Mouse (Mus musculus) thymus, postnatal 25 days (tissue): ENCODE data around the gene B230118H07Rik.

Experiments used
- DNase-seq: peaks from one replicate; pipeline ENCODE4 v3.0.0; 2022

B230118H07Rik gene

GRCm38 (mm10) chr2:101649114-101649671 is at the start of gene B230118H07Rik, which contains the start of gene Rag1:
Gene B230118H07Rik, minus strand, starts transcription at chr2:101649532.
Gene Rag1, minus strand, starts transcription at chr2:101649501.
- peak; percentile 84 for DNase-seq

GRCm38 (mm10) chr2:101695584-101695983 is 46.3 kb upstream of the B230118H07Rik start:
- DNase-seq: no peak

GRCm38 (mm10) chr2:101693577-101694215 is 44.4 kb upstream of the B230118H07Rik start:
- DNase-seq: peak; percentile 22

GRCm38 (mm10) chr2:101693043-101693442 is 43.7 kb upstream of the B230118H07Rik start:
- no peak for DNase-seq

GRCm38 (mm10) chr2:101690252-101690827 is 41.0 kb upstream of the B230118H07Rik start:
- DNase-seq: no peak

- DNase-seq: no peak
Observed at GRCm38 (mm10) chr2:101688011-101688410, 38.7 kb upstream of the B230118H07Rik start.

GRCm38 (mm10) chr2:101684421-101684820 is 35.1 kb upstream of the B230118H07Rik start:
- no peak for DNase-seq

- peak; percentile 28 for DNase-seq
Observed at GRCm38 (mm10) chr2:101679164-101679784, 29.9 kb upstream of the B230118H07Rik start.

- DNase-seq: peak; percentile 89
Observed at GRCm38 (mm10) chr2:101678236-101679021, 29.1 kb upstream of the B230118H07Rik start, which contains the start of gene Traf6. Gene Traf6, plus strand, starts transcription at chr2:101678429.

- no peak for DNase-seq
Observed at GRCm38 (mm10) chr2:101673547-101673946, 24.2 kb upstream of the B230118H07Rik start.

- DNase-seq: no peak
Observed at GRCm38 (mm10) chr2:101668751-101669150, 19.4 kb upstream of the B230118H07Rik start.

GRCm38 (mm10) chr2:101665703-101666092 is 16.4 kb upstream of the B230118H07Rik start:
- no peak for DNase-seq

GRCm38 (mm10) chr2:101665058-101665702 is 15.8 kb upstream of the B230118H07Rik start:
- peak; percentile 78 for DNase-seq

GRCm38 (mm10) chr2:101660536-101660935 is 11.2 kb upstream of the B230118H07Rik start:
- DNase-seq: no peak

- DNase-seq: peak; percentile 85
Observed at GRCm38 (mm10) chr2:101652921-101653597, 3.7 kb upstream of the B230118H07Rik start.

- DNase-seq: peak; percentile 49
Observed at GRCm38 (mm10) chr2:101652204-101652920, 3.0 kb upstream of the B230118H07Rik start.

GRCm38 (mm10) chr2:101650446-101650845 is 1.1 kb upstream of the B230118H07Rik start:
- no peak for DNase-seq

GRCm38 (mm10) chr2:101648361-101648760 is 971 bp downstream of the B230118H07Rik start:
- peak; percentile 51 for DNase-seq

GRCm38 (mm10) chr2:101645841-101646240 is 3.5 kb downstream of the B230118H07Rik start:
- DNase-seq: no peak

- DNase-seq: no peak
Observed at GRCm38 (mm10) chr2:101639840-101640350, 9.4 kb downstream of the B230118H07Rik start.
